ENCODE assay signal across 1 mouse cellular context in genomic region chr14:60253466-60253865, GRCm38 (mm10).
TF ChIP-seq lines count a peak whose summit lies in the region.

No protein-coding gene starts in this region.

TF ChIP-seq in MEL, 35 proteins besides CTCF, POLR2A, EP300 and RAD21 (continued from another document):
- no peak for TF ChIP-seq MEF2A (IDR thresholded peaks at IDR 0.05; ENCODE audit: extremely low read depth, insufficient replicate concordance, low read depth, low read length, poor library complexity, severe bottlenecking)
- TF ChIP-seq SIN3A (IDR thresholded peaks at IDR 0.05; ENCODE audit: low read length), result peak; percentile 68
- TF ChIP-seq MAFK (IDR thresholded peaks at IDR 0.05; ENCODE audit: borderline replicate concordance, low read depth, low read length), result 0 out of 2 replicates have a peak, but pooled peaks have one; percentile 18
- peak; percentile 73; the same call in 1 of the 2 replicates for TF ChIP-seq MAZ (IDR thresholded peaks at IDR 0.05; ENCODE audit: low read depth, low read length)
- TF ChIP-seq GATA1 (IDR thresholded peaks at IDR 0.05; ENCODE audit: low read depth, low read length), result peak; percentile 82
- TF ChIP-seq KAT2A (conservative IDR thresholded peaks at IDR 0.05; ENCODE audit: low read depth, low read length), result no peak
- no peak for TF ChIP-seq ZMIZ1 (IDR thresholded peaks at IDR 0.05; ENCODE audit: low read depth, low read length)
- no peak for TF ChIP-seq ELF1 (IDR thresholded peaks at IDR 0.05; ENCODE audit: low read depth, low read length)
- TF ChIP-seq USF1 (IDR thresholded peaks at IDR 0.05; ENCODE audit: low read depth, low read length), result no peak
- TF ChIP-seq SMC3 (IDR thresholded peaks at IDR 0.05; ENCODE audit: low read depth, low read length), result no peak
- no peak for TF ChIP-seq POLR2AphosphoS2 (IDR thresholded peaks at IDR 0.05; ENCODE audit: low read length)
- no peak for TF ChIP-seq CHD1 (IDR thresholded peaks at IDR 0.05; ENCODE audit: low read depth, low read length)
- TF ChIP-seq POLR2AphosphoS5 (IDR thresholded peaks at IDR 0.05; ENCODE audit: borderline replicate concordance, low read depth, low read length), result no peak
- TF ChIP-seq ETS1 (IDR thresholded peaks at IDR 0.05; ENCODE audit: low read depth, low read length), result peak; percentile 72
- peak; percentile 29 for TF ChIP-seq RCOR1 (IDR thresholded peaks at IDR 0.05; ENCODE audit: low read depth, low read length)
- TF ChIP-seq GABPA (IDR thresholded peaks at IDR 0.05; ENCODE audit: low read depth, low read length), result no peak
- no peak for TF ChIP-seq BHLHE40 (IDR thresholded peaks at IDR 0.05; ENCODE audit: borderline replicate concordance, low read depth, low read length)
- no peak for TF ChIP-seq UBTF (IDR thresholded peaks at IDR 0.05; ENCODE audit: borderline replicate concordance, insufficient read depth, low read depth, low read length)
- 0 out of 2 replicates have a peak, but pooled peaks have one; percentile 49 for TF ChIP-seq MAX (IDR thresholded peaks at IDR 0.05; ENCODE audit: low read length)
- TF ChIP-seq NELFE (IDR thresholded peaks at IDR 0.05; ENCODE audit: low read depth, low read length), result peak; percentile 44; the same call in 1 of the 2 replicates
- TF ChIP-seq TCF12 (IDR thresholded peaks at IDR 0.05; ENCODE audit: low read depth, low read length), result peak; percentile 61; the same call in 1 of the 2 replicates
- TF ChIP-seq HCFC1 (IDR thresholded peaks at IDR 0.05; ENCODE audit: low read depth, low read length), result no peak
- no peak for TF ChIP-seq ZKSCAN1 (IDR thresholded peaks at IDR 0.05; ENCODE audit: low read depth, low read length)
- 0 out of 2 replicates have a peak, but pooled peaks have one; percentile 45 for TF ChIP-seq TBP (IDR thresholded peaks at IDR 0.05; ENCODE audit: low read depth, low read length)
